Mouse (Mus musculus) liver, postnatal 0 days (tissue): ENCODE measurements around the gene Prkacb.

Experiments
- CTCF ChIP-seq: sonication (generic); IDR thresholded peaks from 2 replicates; pipeline ENCODE4 v1.5.1; 2016; ENCODE audit warnings: antibody characterized with exemption, low read depth
- EP300 ChIP-seq: IDR thresholded peaks from 2 replicates; pipeline ENCODE4 v1.6.1; 2016; ENCODE audit warnings: antibody characterized with exemption, low read depth, mild to moderate bottlenecking

DNA sequence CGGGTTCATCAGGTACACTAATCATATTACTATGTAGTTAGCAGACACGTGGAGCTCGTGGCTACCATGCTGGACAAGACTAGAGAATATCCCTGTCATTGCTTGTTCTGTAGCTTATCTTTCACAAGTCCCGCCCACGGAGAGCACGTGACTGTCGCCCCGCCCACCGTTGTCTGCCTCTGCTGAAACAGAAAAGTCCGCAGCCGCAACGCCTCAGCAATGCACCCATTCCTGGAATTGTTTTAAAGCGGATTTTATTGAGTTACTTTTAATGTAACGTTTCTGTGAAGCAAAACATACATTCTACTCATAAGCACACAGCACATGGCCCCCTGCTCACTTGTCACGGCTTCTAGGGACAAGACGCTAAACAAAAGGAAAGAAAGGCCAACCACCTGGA, 133.1 kb downstream of the Prkacb start:
- TF ChIP-seq EP300 (no peak), CTCF (no peak)
